Mouse (Mus musculus) stomach, embryonic 16.5 days (tissue): ENCODE measurements around the gene Zfp524. TPM values are rescaled to one million over a fixed set of nuclear protein-coding genes. Genes with fewer than 3 reads are reported as not detected.

Experiments used
- ATAC-seq: fragments of 200-750 bp; cut with Nextera tagmentation; 2 replicates; pipeline ENCODE4 v1.8.0; 2017; ENCODE audit warnings: moderate number of reproducible peaks, moderate TSS enrichment; ENCODE audit not compliant: insufficient read depth, low FRiP score
- H3K27ac ChIP-seq: fragments of 300-500 bp; sonication (generic); 2 replicates; pipeline ENCODE4 v1.5.1; 2014; ENCODE audit warnings: low read length
- H3K27me3 ChIP-seq: fragments of 300-500 bp; sonication (generic); 2 replicates; pipeline ENCODE4 v1.6.1; 2014; ENCODE audit warnings: low read length, control low read depth, mixed read lengths; ENCODE audit not compliant: control insufficient read depth, insufficient read depth
- H3K36me3 ChIP-seq: fragments of 300-500 bp; sonication (generic); 2 replicates; pipeline ENCODE4 v1.6.1; 2014; ENCODE audit warnings: low read length; ENCODE audit not compliant: control insufficient read depth, insufficient read depth
- H3K4me1 ChIP-seq: fragments of 300-500 bp; sonication (generic); 2 replicates; pipeline ENCODE4 v1.6.1; 2014; ENCODE audit warnings: low read length, control low read depth, mixed read lengths; ENCODE audit not compliant: control insufficient read depth, insufficient read depth
- H3K4me2 ChIP-seq: fragments of 300-500 bp; sonication (generic); 2 replicates; pipeline ENCODE4 v1.6.1; 2014; ENCODE audit warnings: low read depth, low read length, mixed read lengths
- H3K4me3 ChIP-seq: fragments of 300-500 bp; sonication (generic); replicated peaks from 2 replicates; pipeline ENCODE4 v1.5.1; 2014; ENCODE audit warnings: mild to moderate bottlenecking, low read length
- H3K9ac ChIP-seq: fragments of 300-500 bp; sonication (generic); 2 replicates; pipeline ENCODE4 v1.6.1; 2014; ENCODE audit warnings: low read length
- H3K9me3 ChIP-seq: fragments of 300-500 bp; sonication (generic); replicated peaks from 2 replicates; pipeline ENCODE4 v1.6.1; 2016; ENCODE audit warnings: low read length, control low read depth; ENCODE audit not compliant: control insufficient read depth
- WGBS: fragments of 180-500 bp; shearing (Covaris S2); extraction: QIAGEN DNeasy Blood & Tissue Kit; methylation state at CpG from one replicate; pipeline ENCODE4 v1.1.7; 2014; 5-methylcytosine and 5-hydroxymethylcytosine counted together
- polyA plus RNA-seq: library from polyadenylated mRNA; unstranded; fragments of >200 nt; fragmentation: Nextera tagmentation; extraction: Ambion mirVana; gene quantifications from 2 replicates; pipeline ENCODE4 v1.2.1, GENCODE M21; 2015

The Zfp524 gene
- polyA plus RNA-seq, 1 experiment from 2014 or later, result 17.2 TPM

- peaks cover 29% of the 10 kb centered on the region for H3K4me1 ChIP-seq
- H3K27me3 ChIP-seq, result peaks cover 7% of the 10 kb centered on the region
- H3K4me3 ChIP-seq, result peak overlapping the region; percentile 88
- H3K4me2 ChIP-seq, result peak overlapping the region; percentile 95
- H3K9ac ChIP-seq, result peak overlapping the region; percentile 96
- H3K9me3 ChIP-seq, result no peaks in the 10 kb centered on the region
- WGBS, result 0% methylated on average over 60 of the region's 60 CpGs
- peak; percentile 89 for ATAC-seq
- peak overlapping the region; percentile 100 for H3K27ac ChIP-seq
- no peaks in the 10 kb centered on the region for H3K36me3 ChIP-seq
These were observed 46.9 kb downstream of the Zfp524 start for GRCm38 (mm10) chr7:5060944-5061773.

DNA sequence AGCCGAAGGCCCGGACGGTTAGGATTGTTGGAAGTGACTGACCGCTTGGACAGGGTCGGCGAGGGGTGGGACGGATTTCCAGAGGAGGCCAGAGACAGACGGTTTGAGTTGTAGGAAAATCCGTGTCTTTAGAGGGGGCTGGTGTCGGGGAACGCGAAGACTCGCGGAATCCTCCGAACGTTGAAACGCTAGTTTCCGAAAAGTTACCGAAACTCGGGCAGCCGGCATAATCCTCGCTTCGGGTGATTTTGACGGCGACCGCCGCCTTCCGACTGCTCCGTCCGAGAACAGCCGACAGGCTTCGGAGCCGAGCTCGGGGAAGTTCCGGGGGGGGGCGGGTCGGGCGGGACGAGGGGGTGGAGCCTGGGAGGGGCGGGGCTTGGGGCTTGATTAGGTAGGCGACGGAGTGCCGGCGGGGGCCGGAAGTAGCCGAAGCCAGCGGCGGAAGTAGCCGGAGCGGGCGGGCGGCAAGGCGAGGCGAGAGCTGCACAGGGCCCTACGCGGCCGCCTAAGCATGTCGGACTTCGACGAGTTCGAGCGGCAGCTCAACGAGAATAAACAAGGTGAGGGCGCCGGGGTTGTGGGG, 47.7 kb downstream of the Zfp524 start, which contains the start of gene U2af2:
U2af2 (plus strand) TSS at position 370 of the 586 bp plus-strand sequence.
- H3K27ac ChIP-seq, result peak within 1 kb of the TSS; percentile 100
- no peaks in the 10 kb centered on the region for H3K36me3 ChIP-seq
- under 1% methylated on average over 53 of the region's 65 CpGs for WGBS
- no peaks in the 10 kb centered on the region for H3K9me3 ChIP-seq
- H3K4me3 ChIP-seq, result peak within 1 kb of the TSS; percentile 88
- H3K4me1 ChIP-seq, result peaks cover 25% of the 10 kb centered on the region
- H3K9ac ChIP-seq, result peak within 1 kb of the TSS; percentile 96
- peak; percentile 85 for ATAC-seq
- peak within 1 kb of the TSS; percentile 95 for H3K4me2 ChIP-seq
- H3K27me3 ChIP-seq, result 0 out of 2 replicates have a peak, but pooled peaks cover 1% of the 10 kb centered on the region

- peaks cover 21% of the 10 kb centered on the region for H3K4me1 ChIP-seq
- ATAC-seq, result peak; percentile 68
These were observed 48.3 kb downstream of the Zfp524 start for GRCm38 (mm10) chr7:5062360-5063001.

DNA sequence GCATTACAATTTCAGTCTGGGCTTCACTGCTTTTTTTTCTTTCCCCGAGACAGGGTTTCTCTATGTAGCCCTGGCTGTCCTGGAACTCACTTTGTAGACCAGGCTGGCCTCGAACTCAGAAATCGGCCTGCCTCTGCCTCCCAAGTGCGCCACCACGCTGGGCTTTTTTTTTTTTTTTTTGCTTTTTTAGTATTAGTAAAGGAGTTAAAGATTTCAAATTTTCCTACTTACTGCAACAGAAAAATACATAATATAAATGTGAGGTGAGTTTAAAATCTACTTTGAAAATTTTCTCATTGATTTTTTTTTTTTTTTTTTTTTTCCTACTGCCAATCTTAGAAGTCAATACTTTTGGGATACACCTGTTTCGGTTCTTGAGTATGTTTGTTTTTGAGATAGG, 50.7 kb downstream of the Zfp524 start:
- Histone ChIP-seq H3K27ac (no peak overlapping the region), H3K27me3 (no peaks in the 10 kb centered on the region), H3K4me2 (no peak overlapping the region), H3K9ac (no peak overlapping the region), H3K4me3 (no peak overlapping the region), H3K36me3 (peaks cover 22% of the 10 kb centered on the region), H3K4me1 (peaks cover 19% of the 10 kb centered on the region), H3K9me3 (no peaks in the 10 kb centered on the region)
- WGBS, result 90% methylated on average over 6 of the region's 6 CpGs
- ATAC-seq, result no peak

More at GRCm38 (mm10) chr7:5062360-5063001, 48.3 kb downstream of the Zfp524 start:
- Histone ChIP-seq H3K27me3 (no peaks in the 10 kb centered on the region), H3K9ac (peak overlapping the region; percentile 96), H3K27ac (peak overlapping the region; percentile 100), H3K36me3 (no peaks in the 10 kb centered on the region), H3K9me3 (no peaks in the 10 kb centered on the region), H3K4me3 (peak overlapping the region; percentile 88), H3K4me2 (peak overlapping the region; percentile 86)
- WGBS, result 0% methylated on average over 51 of the region's 51 CpGs

Other genes with a start within 250 kb of the Zfp524 start
- gene Fam71e2, start 243.1 kb upstream of the Zfp524 start, polyA plus RNA-seq, result not detected in 2 replicates
- gene Il11, start 231.6 kb upstream of the Zfp524 start, polyA plus RNA-seq, result 0.22 and 0.26 TPM in 2 replicates
- gene Tmem190, start 231.5 kb upstream of the Zfp524 start, polyA plus RNA-seq, result 0.72 and 0.79 TPM in 2 replicates
- gene Tmem238, start 224.8 kb upstream of the Zfp524 start, polyA plus RNA-seq, result 21.2 and 21.7 TPM in 2 replicates
- gene Rpl28, start 221.5 kb upstream of the Zfp524 start, polyA plus RNA-seq, result 255 and 322 TPM in 2 replicates
- 204 and 212 TPM in 2 replicates for gene Ube2s, start 201.8 kb upstream of the Zfp524 start, polyA plus RNA-seq
- 0.26 and 0.49 TPM in 2 replicates for gene Shisa7, start 169.7 kb upstream of the Zfp524 start, polyA plus RNA-seq
- 16.7 and 17.6 TPM in 2 replicates for gene Isoc2b, start 144.2 kb upstream of the Zfp524 start, polyA plus RNA-seq
- gene Isoc2a, start 137.3 kb upstream of the Zfp524 start, polyA plus RNA-seq, result 1.1 and 1.5 TPM in 2 replicates
- 0.10 TPM in 1 of 2 replicates, not detected in the other for gene Gm36210, start 107.9 kb upstream of the Zfp524 start, polyA plus RNA-seq
- gene Zfp628, start 99.2 kb upstream of the Zfp524 start, polyA plus RNA-seq, result 2.1 and 2.3 TPM in 2 replicates
- gene Nat14, start 92.4 kb upstream of the Zfp524 start, polyA plus RNA-seq, result 3.0 and 4.0 TPM in 2 replicates
- gene Ssc5d, start 88.6 kb upstream of the Zfp524 start, polyA plus RNA-seq, result 3.4 and 3.5 TPM in 2 replicates
- 0.26 and 0.47 TPM in 2 replicates for gene Sbk2, start 50.0 kb upstream of the Zfp524 start, polyA plus RNA-seq
- 0.11 TPM in 1 of 2 replicates, not detected in the other for gene Sbk3, start 43.2 kb upstream of the Zfp524 start, polyA plus RNA-seq
- 23.0 and 26.5 TPM in 2 replicates for gene Zfp579, start 18.3 kb upstream of the Zfp524 start, polyA plus RNA-seq
- gene Fiz1, start 282 bp downstream of the Zfp524 start, polyA plus RNA-seq, result 18.9 and 22.6 TPM in 2 replicates
- 0.99 and 1.3 TPM in 2 replicates for gene Gm44973, start 1.1 kb downstream of the Zfp524 start, polyA plus RNA-seq
- 3.7 and 4.1 TPM in 2 replicates for gene Zfp865, start 6.0 kb downstream of the Zfp524 start, polyA plus RNA-seq
- gene Ccdc106, start 6.1 kb downstream of the Zfp524 start, polyA plus RNA-seq, result 20.6 and 21.9 TPM in 2 replicates
- gene 4632433K11Rik, start 19.7 kb downstream of the Zfp524 start, polyA plus RNA-seq, result not detected in 2 replicates
- 5.9 and 6.1 TPM in 2 replicates for gene Zfp784, start 24.0 kb downstream of the Zfp524 start, polyA plus RNA-seq
- gene Zfp580, start 37.1 kb downstream of the Zfp524 start, polyA plus RNA-seq, result 19.2 and 20.2 TPM in 2 replicates
- 76.3 and 81.1 TPM in 2 replicates for gene U2af2, start 47.7 kb downstream of the Zfp524 start, polyA plus RNA-seq
- gene Epn1, start 65.8 kb downstream of the Zfp524 start, polyA plus RNA-seq, result 50.2 and 50.4 TPM in 2 replicates
- not detected in 2 replicates for gene Rfpl4, start 102.5 kb downstream of the Zfp524 start, polyA plus RNA-seq
- gene Rasl2-9, start 111.5 kb downstream of the Zfp524 start, polyA plus RNA-seq, result 0.40 and 0.54 TPM in 2 replicates
- not detected in 2 replicates for gene Vmn1r55, start 135.3 kb downstream of the Zfp524 start, polyA plus RNA-seq
- gene Vmn1r56, start 182.3 kb downstream of the Zfp524 start, polyA plus RNA-seq, result not detected in 2 replicates
- gene Vmn1r57, start 204.1 kb downstream of the Zfp524 start, polyA plus RNA-seq, result not detected in 2 replicates